Mouse (Mus musculus) neural tube, embryonic 15.5 days (tissue): ENCODE measurements around the gene Bcl7c. TPM values are rescaled to one million over a fixed set of nuclear protein-coding genes. Genes with fewer than 3 reads are reported as not detected.
A peak's percentile ranks its signal among the peaks of the same experiment; 100 is the strongest.
"Not testable (repeated sequence)": the region's sequence is repeated elsewhere in the genome, so short reads cannot be mapped to it uniquely, and the experiment has no call there.

Experiments
- ATAC-seq: fragments of 200-750 bp; cut with Nextera tagmentation; 2 replicates; pipeline ENCODE4 v1.8.0; 2017; ENCODE audit warnings: mild to moderate bottlenecking, moderate TSS enrichment, moderate library complexity; ENCODE audit not compliant: low FRiP score
- H3K27ac ChIP-seq: fragments of 300-500 bp; sonication (generic); replicated peaks from 2 replicates; pipeline ENCODE4 v1.5.1; 2015; ENCODE audit warnings: mild to moderate bottlenecking, inconsistent platforms
- H3K27me3 ChIP-seq: fragments of 300-500 bp; sonication (generic); replicated peaks from 2 replicates; pipeline ENCODE4 v1.6.1; 2015; ENCODE audit warnings: inconsistent platforms
- H3K36me3 ChIP-seq: fragments of 300-500 bp; sonication (generic); 2 replicates; pipeline ENCODE4 v1.6.1; 2015; ENCODE audit warnings: inconsistent platforms
- H3K4me1 ChIP-seq: fragments of 300-500 bp; sonication (generic); 2 replicates; pipeline ENCODE4 v1.6.1; 2015; ENCODE audit warnings: inconsistent platforms
- H3K4me2 ChIP-seq: fragments of 300-500 bp; sonication (generic); 2 replicates; pipeline ENCODE4 v1.6.1; 2015; ENCODE audit warnings: inconsistent platforms, mild to moderate bottlenecking, moderate library complexity
- H3K4me3 ChIP-seq: fragments of 300-500 bp; sonication (generic); replicated peaks from 2 replicates; pipeline ENCODE4 v1.5.1; 2015; ENCODE audit warnings: mild to moderate bottlenecking, inconsistent platforms
- H3K9ac ChIP-seq: fragments of 300-500 bp; sonication (generic); replicated peaks from 2 replicates; pipeline ENCODE4 v1.6.1; 2015; ENCODE audit warnings: mild to moderate bottlenecking, inconsistent platforms
- H3K9me3 ChIP-seq: fragments of 300-500 bp; sonication (generic); replicated peaks from 2 replicates; pipeline ENCODE4 v1.6.1; 2016; ENCODE audit warnings: inconsistent platforms
- WGBS: fragments of 180-500 bp; shearing (Covaris S2); methylation state at CpG from one replicate; pipeline ENCODE4 v1.1.7; 2015; ENCODE audit warnings: mixed read lengths; 5-methylcytosine and 5-hydroxymethylcytosine counted together
- polyA plus RNA-seq: library from polyadenylated mRNA; unstranded; fragments of >200 nt; fragmentation: Nextera tagmentation; extraction: Ambion mirVana; gene quantifications from 2 replicates; pipeline ENCODE4 v1.2.1, GENCODE M21; 2015

Gene Bcl7c
- polyA plus RNA-seq, 1 experiment from 2014 or later, result 49.5 TPM

GRCm38 (mm10) chr7:127698986-127699385 lies 9.7 kb downstream of the Bcl7c start:
- Histone ChIP-seq H3K4me2 (no peak overlapping the region), H3K9ac (no peak overlapping the region), H3K9me3 (no peaks in the 10 kb centered on the region), H3K4me3 (no peak overlapping the region), H3K4me1 (no peaks in the 10 kb centered on the region), H3K27me3 (no peaks in the 10 kb centered on the region), H3K27ac (no peak overlapping the region), H3K36me3 (peaks cover 55% of the 10 kb centered on the region)
- WGBS, result 84% methylated on average over 6 of the region's 6 CpGs
- no peak for ATAC-seq

- not testable (repeated sequence) for H3K4me1 ChIP-seq, ATAC-seq, H3K27ac ChIP-seq, H3K9me3 ChIP-seq, H3K9ac ChIP-seq, H3K4me2 ChIP-seq, H3K4me3 ChIP-seq, H3K27me3 ChIP-seq
- peaks cover 22% of the 10 kb centered on the region for H3K36me3 ChIP-seq
- WGBS, result 95% methylated on average over 7 of the region's 7 CpGs
These were observed 15.0 kb downstream of the Bcl7c start for GRCm38 (mm10) chr7:127693730-127694129.

GRCm38 (mm10) chr7:127693290-127693689 lies 15.4 kb downstream of the Bcl7c start:
- Histone ChIP-seq H3K9ac (no peak overlapping the region), H3K4me2 (no peak overlapping the region), H3K9me3 (no peaks in the 10 kb centered on the region), H3K27ac (no peak overlapping the region), H3K27me3 (no peaks in the 10 kb centered on the region), H3K36me3 (peaks cover 22% of the 10 kb centered on the region), H3K4me1 (peaks cover 8% of the 10 kb centered on the region), H3K4me3 (no peak overlapping the region)
- WGBS, result 94% methylated on average over 8 of the region's 8 CpGs
- ATAC-seq, result no peak

GRCm38 (mm10) chr7:127691221-127691989 lies 17.3 kb downstream of the Bcl7c start:
- no peaks in the 10 kb centered on the region for H3K9me3 ChIP-seq
- peak overlapping the region; percentile 14; the same call in 1 of the 2 replicates for H3K4me3 ChIP-seq
- H3K27me3 ChIP-seq, result no peaks in the 10 kb centered on the region
- peak overlapping the region; percentile 50 for H3K4me2 ChIP-seq
- H3K27ac ChIP-seq, result peak overlapping the region; percentile 75
- peaks cover 17% of the 10 kb centered on the region for H3K36me3 ChIP-seq
- 7% methylated on average over 15 of the region's 15 CpGs for WGBS
- peaks cover 8% of the 10 kb centered on the region for H3K4me1 ChIP-seq
- peak overlapping the region; percentile 20; the same call in 1 of the 2 replicates for H3K9ac ChIP-seq
- ATAC-seq, result no peak

GRCm38 (mm10) chr7:127689626-127690280 lies 19.0 kb downstream of the Bcl7c start:
- H3K4me1 ChIP-seq, result peaks cover 14% of the 10 kb centered on the region

GRCm38 (mm10) chr7:127688935-127689334 lies 19.8 kb downstream of the Bcl7c start:
- 88% methylated on average over 7 of the region's 7 CpGs for WGBS
- ATAC-seq, result no peak
- H3K27me3 ChIP-seq, result no peaks in the 10 kb centered on the region

More at GRCm38 (mm10) chr7:127689626-127690280, 19.0 kb downstream of the Bcl7c start:
- Histone ChIP-seq H3K4me2 (no peak overlapping the region), H3K27me3 (no peaks in the 10 kb centered on the region), H3K9ac (no peak overlapping the region), H3K4me3 (no peak overlapping the region), H3K27ac (no peak overlapping the region), H3K36me3 (peaks cover 12% of the 10 kb centered on the region), H3K9me3 (no peaks in the 10 kb centered on the region)
- no peak for ATAC-seq
- 71% methylated on average over 9 of the region's 9 CpGs for WGBS

GRCm38 (mm10) chr7:127686740-127687449 lies 21.8 kb downstream of the Bcl7c start:
- ATAC-seq, result no peak
- no peaks in the 10 kb centered on the region for H3K9me3 ChIP-seq
- H3K4me3 ChIP-seq, result no peak overlapping the region
- H3K36me3 ChIP-seq, result no peaks in the 10 kb centered on the region
- H3K27me3 ChIP-seq, result no peaks in the 10 kb centered on the region
- no peak overlapping the region for H3K27ac ChIP-seq
- no peak overlapping the region for H3K4me2 ChIP-seq
- H3K4me1 ChIP-seq, result peaks cover 14% of the 10 kb centered on the region
- H3K9ac ChIP-seq, result no peak overlapping the region
- 79% methylated on average over 11 of the region's 11 CpGs for WGBS

More at GRCm38 (mm10) chr7:127688935-127689334, 19.8 kb downstream of the Bcl7c start:
- Histone ChIP-seq H3K9ac (no peak overlapping the region), H3K36me3 (peaks cover 8% of the 10 kb centered on the region; the same call in 1 of the 2 replicates), H3K4me1 (peaks cover 14% of the 10 kb centered on the region), H3K27ac (no peak overlapping the region), H3K4me2 (no peak overlapping the region), H3K4me3 (no peak overlapping the region), H3K9me3 (no peaks in the 10 kb centered on the region)

GRCm38 (mm10) chr7:127685304-127686018 lies 23.3 kb downstream of the Bcl7c start:
- WGBS, result 73% methylated on average over 14 of the region's 14 CpGs
- Histone ChIP-seq H3K4me2 (no peak overlapping the region), H3K4me1 (peaks cover 7% of the 10 kb centered on the region; the same call in 1 of the 2 replicates), H3K27ac (no peak overlapping the region), H3K4me3 (no peak overlapping the region), H3K9ac (no peak overlapping the region), H3K9me3 (no peaks in the 10 kb centered on the region), H3K36me3 (no peaks in the 10 kb centered on the region), H3K27me3 (no peaks in the 10 kb centered on the region)
- no peak for ATAC-seq

GRCm38 (mm10) chr7:127681888-127682553 lies 26.7 kb downstream of the Bcl7c start:
- no peak overlapping the region for H3K4me3 ChIP-seq
- no peaks in the 10 kb centered on the region for H3K9me3 ChIP-seq
- 90% methylated on average over 8 of the region's 8 CpGs for WGBS
- peaks cover 2% of the 10 kb centered on the region; the same call in 1 of the 2 replicates for H3K36me3 ChIP-seq
- H3K27ac ChIP-seq, result no peak overlapping the region
- no peak overlapping the region for H3K4me2 ChIP-seq
- no peak for ATAC-seq
- peaks cover 7% of the 10 kb centered on the region; the same call in 1 of the 2 replicates for H3K4me1 ChIP-seq
- H3K27me3 ChIP-seq, result no peaks in the 10 kb centered on the region
- no peak overlapping the region for H3K9ac ChIP-seq

- H3K27ac ChIP-seq, result no peak overlapping the region
- H3K4me3 ChIP-seq, result no peak overlapping the region
- no peak overlapping the region for H3K4me2 ChIP-seq
- H3K9ac ChIP-seq, result no peak overlapping the region
- no peaks in the 10 kb centered on the region for H3K9me3 ChIP-seq
- 90% methylated on average over 13 of the region's 13 CpGs for WGBS
- H3K27me3 ChIP-seq, result no peaks in the 10 kb centered on the region
- peaks cover 6% of the 10 kb centered on the region for H3K4me1 ChIP-seq
- peaks cover 7% of the 10 kb centered on the region; the same call in 1 of the 2 replicates for H3K36me3 ChIP-seq
- ATAC-seq, result no peak
These were observed 28.2 kb downstream of the Bcl7c start for GRCm38 (mm10) chr7:127680541-127680940.
